Mouse (Mus musculus) liver, embryonic 16.5 days (tissue): ENCODE results near the gene Gm45716. TPM values are rescaled to one million over a fixed set of nuclear protein-coding genes. Genes with fewer than 3 reads are reported as not detected.

ENCODE experiments used
- ATAC-seq: fragments of 200-750 bp; cut with Nextera tagmentation; 2 replicates; pipeline ENCODE4 v1.8.0; 2017; ENCODE audit warnings: low read depth, mild to moderate bottlenecking, moderate number of reproducible peaks, moderate library complexity
- H3K27ac ChIP-seq: fragments of 300-500 bp; sonication (generic); 2 replicates; pipeline ENCODE4 v1.5.1; 2014; ENCODE audit warnings: mild to moderate bottlenecking, low read length
- H3K27me3 ChIP-seq: fragments of 300-500 bp; sonication (generic); 2 replicates; pipeline ENCODE4 v1.6.1; 2014; ENCODE audit warnings: low read depth, low read length, mixed read lengths; ENCODE audit not compliant: control insufficient read depth, insufficient read depth
- H3K36me3 ChIP-seq: fragments of 300-500 bp; sonication (generic); 2 replicates; pipeline ENCODE4 v1.6.1; 2014; ENCODE audit warnings: mild to moderate bottlenecking; ENCODE audit not compliant: control insufficient read depth, insufficient read depth
- H3K4me1 ChIP-seq: fragments of 300-500 bp; sonication (generic); 2 replicates; pipeline ENCODE4 v1.6.1; 2014; ENCODE audit warnings: low read depth, low read length, mixed read lengths; ENCODE audit not compliant: control insufficient read depth
- H3K4me2 ChIP-seq: fragments of 300-500 bp; sonication (generic); 2 replicates; pipeline ENCODE4 v1.6.1; 2014; ENCODE audit warnings: low read depth, low read length, mixed read lengths
- H3K4me3 ChIP-seq: fragments of 300-500 bp; sonication (generic); 2 replicates; pipeline ENCODE4 v1.5.1; 2014; ENCODE audit warnings: low read depth, mild to moderate bottlenecking, low read length
- H3K9ac ChIP-seq: fragments of 300-500 bp; sonication (generic); 2 replicates; pipeline ENCODE4 v1.6.1; 2014; ENCODE audit warnings: low read depth, low read length
- H3K9me3 ChIP-seq: fragments of 300-500 bp; sonication (generic); replicated peaks from 2 replicates; pipeline ENCODE4 v1.6.1; 2016; ENCODE audit warnings: low read length; ENCODE audit not compliant: control insufficient read depth
- WGBS: fragments of 180-500 bp; shearing (Covaris S2); extraction: QIAGEN DNeasy Blood & Tissue Kit; methylation state at CpG from one replicate; pipeline ENCODE4 v1.1.7; 2014; ENCODE audit not compliant: insufficient replicate concordance; 5-methylcytosine and 5-hydroxymethylcytosine counted together
- polyA plus RNA-seq: library from polyadenylated mRNA; unstranded; fragments of >200 nt; fragmentation: Nextera tagmentation; extraction: Ambion mirVana; gene quantifications from 2 replicates; pipeline ENCODE4 v1.2.1, GENCODE M21; 2015

Gm45716 gene
- 3.8 TPM in 2 replicates for polyA plus RNA-seq

GRCm38 (mm10) chr11:90187441-90187840, at the start of gene Gm45716:
Gene Gm45716 (plus strand): TSS chr11:90187683.
- no peaks in the 10 kb centered on the region for H3K9me3 ChIP-seq
- no peak within 1 kb of the TSS for H3K4me3 ChIP-seq
- no peak for ATAC-seq

GRCm38 (mm10) chr11:90142393-90142792, 45.1 kb upstream of the Gm45716 start:
- no peak for ATAC-seq
- H3K4me3 ChIP-seq = no peak overlapping the region
- no peaks in the 10 kb centered on the region for H3K27me3 ChIP-seq
- H3K4me1 ChIP-seq = no peaks in the 10 kb centered on the region
- H3K36me3 ChIP-seq = no peaks in the 10 kb centered on the region
- H3K9ac ChIP-seq = no peak overlapping the region
- H3K27ac ChIP-seq = no peak overlapping the region
- H3K4me2 ChIP-seq = no peak overlapping the region
- H3K9me3 ChIP-seq = no peaks in the 10 kb centered on the region
- 55% methylated on average over 4 of the region's 4 CpGs for WGBS

More at GRCm38 (mm10) chr11:90187441-90187840, at the start of gene Gm45716:
- H3K27me3 ChIP-seq = no peaks in the 10 kb centered on the region
- no peak within 1 kb of the TSS for H3K4me2 ChIP-seq
- H3K4me1 ChIP-seq = no peaks in the 10 kb centered on the region
- H3K36me3 ChIP-seq = no peaks in the 10 kb centered on the region
- H3K9ac ChIP-seq = no peak within 1 kb of the TSS
- H3K27ac ChIP-seq = no peak within 1 kb of the TSS
- 75% methylated on average over 7 of the region's 7 CpGs for WGBS

- WGBS = 48% methylated on average over 4 of the region's 4 CpGs
- Histone ChIP-seq H3K9ac (no peak overlapping the region), H3K27ac (no peak overlapping the region), H3K9me3 (no peaks in the 10 kb centered on the region), H3K4me1 (no peaks in the 10 kb centered on the region), H3K4me3 (no peak overlapping the region), H3K36me3 (no peaks in the 10 kb centered on the region), H3K4me2 (no peak overlapping the region), H3K27me3 (no peaks in the 10 kb centered on the region)
- no peak for ATAC-seq
Measured at GRCm38 (mm10) chr11:90142936-90143335, 44.5 kb upstream of the Gm45716 start.

DNA sequence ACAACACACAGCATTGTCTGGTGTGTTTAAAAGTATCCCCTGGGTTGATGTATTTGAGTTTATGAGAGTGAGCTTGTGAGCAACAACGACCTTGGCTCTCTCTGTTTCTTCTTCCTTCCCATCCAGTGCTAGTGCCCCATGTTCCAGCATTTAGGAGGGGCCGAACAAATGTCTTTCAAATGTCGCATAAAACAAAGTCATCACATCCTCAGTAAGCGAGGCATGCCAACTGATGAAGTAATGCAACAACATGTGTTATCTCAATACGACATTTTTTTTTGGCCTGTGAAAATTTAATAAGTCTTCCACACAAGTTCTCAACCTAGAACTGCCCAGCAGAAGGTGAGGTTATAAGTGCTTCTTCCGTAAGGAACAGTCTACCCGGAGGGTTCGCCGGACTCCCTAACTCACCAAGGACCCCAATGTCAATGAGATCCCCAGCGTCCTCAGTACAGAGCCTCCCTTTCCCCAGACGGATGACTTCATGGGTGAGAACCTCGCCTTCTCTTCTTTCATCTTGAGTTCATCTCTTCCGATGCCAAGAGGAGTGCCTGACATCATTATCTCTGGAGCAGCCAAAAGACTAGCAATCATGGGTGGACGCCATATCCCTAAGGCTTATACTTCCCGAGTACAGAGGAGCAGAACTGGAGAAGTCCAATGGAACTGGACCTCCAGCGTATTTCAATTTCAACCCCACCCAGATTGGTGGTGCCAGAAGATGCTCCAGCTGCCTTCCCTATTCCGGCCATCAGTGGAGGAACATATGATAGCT, 41.2 kb upstream of the Gm45716 start:
- H3K4me3 ChIP-seq = no peak overlapping the region
- no peak overlapping the region for H3K27ac ChIP-seq
- no peaks in the 10 kb centered on the region for H3K4me1 ChIP-seq
- H3K36me3 ChIP-seq = no peaks in the 10 kb centered on the region
- H3K27me3 ChIP-seq = no peaks in the 10 kb centered on the region
- H3K4me2 ChIP-seq = no peak overlapping the region
- no peak for ATAC-seq
- no peaks in the 10 kb centered on the region for H3K9me3 ChIP-seq
- no peak overlapping the region for H3K9ac ChIP-seq
- 67% methylated on average over 17 of the region's 17 CpGs for WGBS

GRCm38 (mm10) chr11:90155066-90155465, 32.4 kb upstream of the Gm45716 start:
- no peak overlapping the region for H3K4me3 ChIP-seq
- H3K36me3 ChIP-seq = no peaks in the 10 kb centered on the region
- H3K4me1 ChIP-seq = no peaks in the 10 kb centered on the region
- no peaks in the 10 kb centered on the region for H3K9me3 ChIP-seq
- no peak overlapping the region for H3K27ac ChIP-seq
- H3K9ac ChIP-seq = no peak overlapping the region
- no peak for ATAC-seq
- H3K4me2 ChIP-seq = no peak overlapping the region
- no peaks in the 10 kb centered on the region for H3K27me3 ChIP-seq
- WGBS = 37% methylated on average over 5 of the region's 5 CpGs

- Histone ChIP-seq H3K4me1 (no peaks in the 10 kb centered on the region), H3K4me2 (no peak overlapping the region), H3K4me3 (no peak overlapping the region), H3K9me3 (no peaks in the 10 kb centered on the region), H3K36me3 (no peaks in the 10 kb centered on the region), H3K27me3 (no peaks in the 10 kb centered on the region), H3K9ac (no peak overlapping the region), H3K27ac (no peak overlapping the region)
- WGBS = 24% methylated on average over 2 of the region's 2 CpGs
- no peak for ATAC-seq
Measured at GRCm38 (mm10) chr11:90155466-90155865, 32.0 kb upstream of the Gm45716 start.

- no peak overlapping the region for H3K9ac ChIP-seq
- H3K27ac ChIP-seq = no peak overlapping the region
- no peaks in the 10 kb centered on the region for H3K27me3 ChIP-seq
- no peak for ATAC-seq
- WGBS = 4% methylated on average over 6 of the region's 6 CpGs
- no peaks in the 10 kb centered on the region for H3K9me3 ChIP-seq
- H3K4me2 ChIP-seq = no peak overlapping the region
- H3K4me1 ChIP-seq = no peaks in the 10 kb centered on the region
- H3K4me3 ChIP-seq = no peak overlapping the region
- H3K36me3 ChIP-seq = no peaks in the 10 kb centered on the region
Measured at GRCm38 (mm10) chr11:90167771-90168170, 19.7 kb upstream of the Gm45716 start.

GRCm38 (mm10) chr11:90168338-90169065, 19.0 kb upstream of the Gm45716 start:
- Histone ChIP-seq H3K27ac (no peak overlapping the region), H3K9me3 (no peaks in the 10 kb centered on the region), H3K27me3 (no peaks in the 10 kb centered on the region), H3K36me3 (no peaks in the 10 kb centered on the region), H3K4me3 (no peak overlapping the region), H3K4me2 (no peak overlapping the region), H3K4me1 (no peaks in the 10 kb centered on the region), H3K9ac (no peak overlapping the region)
- ATAC-seq = no peak
- 64% methylated on average over 10 of the region's 10 CpGs for WGBS
